Mouse (Mus musculus) heart, postnatal 0 days (tissue): ENCODE data around the gene St6galnac5.

ENCODE experiments used
- CTCF ChIP-seq: IDR thresholded peaks from 2 replicates; pipeline ENCODE4 v1.5.1; 2016; ENCODE audit warnings: antibody characterized with exemption, control low read depth, low read depth
- EP300 ChIP-seq: IDR thresholded peaks from 2 replicates; pipeline ENCODE4 v1.6.1; 2016; ENCODE audit warnings: antibody characterized with exemption, low read depth

- no peak for TF ChIP-seq CTCF
- TF ChIP-seq EP300 = no peak
These were observed 34.9 kb downstream of the St6galnac5 start for GRCm38 (mm10) chr3:152947031-152947640.
